Mouse (Mus musculus) adipocyte (in vitro differentiated cells): ENCODE data around the gene Nisch.

ENCODE experiments used
- DNase-seq: peaks from one replicate; pipeline ENCODE4 v3.0.0-alpha.2; 2016; ENCODE audit warnings: low spot score

Gene Nisch

DNA sequence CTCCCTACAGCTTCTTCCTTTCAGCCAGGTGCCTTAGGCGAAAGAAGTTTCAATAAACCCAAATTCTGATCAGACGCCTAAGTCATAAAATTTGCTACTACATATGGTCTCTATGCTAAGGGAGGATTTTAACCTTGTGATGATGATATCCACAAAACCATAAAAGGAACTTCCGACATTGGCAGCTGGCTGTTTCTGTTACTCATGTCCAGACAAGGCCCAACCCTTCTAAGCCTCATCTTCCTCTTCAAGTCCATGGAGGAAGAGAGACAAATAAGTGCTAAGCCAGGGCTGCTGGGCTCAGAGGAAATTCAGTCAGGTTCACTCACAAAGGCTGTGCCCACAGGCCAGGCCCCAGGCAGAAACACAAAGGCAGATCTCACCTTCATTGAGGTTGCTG, 27.4 kb downstream of the Nisch start:
- DNase-seq, result no peak

DNA sequence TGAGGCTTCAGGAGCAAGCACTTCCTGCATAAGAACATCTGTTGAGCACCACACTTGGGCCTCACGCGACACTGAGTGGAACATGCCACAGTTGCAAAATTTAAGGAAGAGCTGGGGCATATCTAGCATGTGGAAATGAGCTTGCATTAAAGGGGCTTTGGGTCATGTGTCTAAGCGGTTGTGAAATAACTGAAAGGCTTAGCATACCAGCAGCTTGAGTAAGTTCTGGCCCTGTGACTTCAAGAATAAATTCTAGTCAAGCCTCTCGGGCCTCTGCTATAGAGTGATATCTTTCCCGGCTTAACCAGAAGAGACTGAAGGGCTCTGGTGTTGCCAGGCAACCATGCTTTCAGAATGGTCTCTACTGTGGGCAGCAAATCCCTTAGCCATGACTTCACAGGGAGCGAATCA, 28.0 kb downstream of the Nisch start:
- peak; percentile 24 for DNase-seq

GRCm38 (mm10) chr14:31186656-31187055, 30.1 kb downstream of the Nisch start:
- DNase-seq, result no peak

DNA sequence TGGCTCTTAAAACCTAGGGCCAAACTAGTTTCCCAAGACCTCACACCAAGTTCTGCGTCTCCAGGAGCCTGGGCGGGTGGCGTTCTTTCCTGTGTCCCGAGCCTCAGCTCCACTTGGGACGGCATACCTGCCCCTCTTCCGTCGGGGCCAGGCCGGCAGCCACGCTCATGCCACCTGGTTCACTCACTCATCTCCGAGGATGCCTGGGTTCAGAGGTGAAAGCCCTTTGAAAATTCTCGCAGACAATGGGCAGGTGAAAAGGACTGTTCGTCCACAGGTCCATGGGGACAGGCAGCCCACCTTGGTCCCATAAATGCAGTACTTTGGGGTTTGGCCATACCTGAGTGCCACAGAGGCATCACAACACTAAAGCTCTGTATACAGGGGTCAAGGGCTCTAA, 32.6 kb downstream of the Nisch start:
- no peak for DNase-seq

- DNase-seq, result no peak
These were observed 33.2 kb downstream of the Nisch start for GRCm38 (mm10) chr14:31183541-31183940.

DNA sequence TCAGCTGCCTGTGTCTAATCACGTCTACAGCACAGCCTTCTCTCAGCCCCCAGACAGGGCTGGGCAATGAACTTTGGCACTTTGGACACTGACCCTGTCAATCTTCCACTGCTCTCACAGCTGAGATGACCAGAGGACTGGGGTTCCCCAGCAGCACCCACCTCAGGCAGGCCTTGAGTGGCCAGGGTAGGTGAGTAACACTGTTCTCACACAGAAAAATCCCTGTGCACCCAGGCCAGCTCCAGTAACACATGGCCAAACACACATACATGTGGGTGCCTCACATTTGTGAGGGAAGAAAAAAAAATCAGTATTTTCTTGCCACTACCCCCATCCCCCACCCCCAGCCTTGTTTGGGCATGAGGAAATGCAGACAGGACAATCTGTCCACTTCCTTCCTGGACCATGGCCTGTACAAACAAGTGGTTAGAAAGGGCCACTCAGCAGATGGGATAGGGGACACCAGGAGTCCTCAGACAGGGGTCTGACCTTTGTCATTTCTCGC, 33.9 kb downstream of the Nisch start:
- no peak for DNase-seq

GRCm38 (mm10) chr14:31181512-31181911, 35.2 kb downstream of the Nisch start:
- no peak for DNase-seq

- DNase-seq, result no peak
These were observed 36.9 kb downstream of the Nisch start for GRCm38 (mm10) chr14:31179677-31180365.

- no peak for DNase-seq
These were observed 39.0 kb downstream of the Nisch start for GRCm38 (mm10) chr14:31177715-31178114.

- DNase-seq, result no peak
These were observed 39.5 kb downstream of the Nisch start for GRCm38 (mm10) chr14:31177287-31177686.

- DNase-seq, result no peak
These were observed 43.2 kb downstream of the Nisch start for GRCm38 (mm10) chr14:31173537-31173936.

DNA sequence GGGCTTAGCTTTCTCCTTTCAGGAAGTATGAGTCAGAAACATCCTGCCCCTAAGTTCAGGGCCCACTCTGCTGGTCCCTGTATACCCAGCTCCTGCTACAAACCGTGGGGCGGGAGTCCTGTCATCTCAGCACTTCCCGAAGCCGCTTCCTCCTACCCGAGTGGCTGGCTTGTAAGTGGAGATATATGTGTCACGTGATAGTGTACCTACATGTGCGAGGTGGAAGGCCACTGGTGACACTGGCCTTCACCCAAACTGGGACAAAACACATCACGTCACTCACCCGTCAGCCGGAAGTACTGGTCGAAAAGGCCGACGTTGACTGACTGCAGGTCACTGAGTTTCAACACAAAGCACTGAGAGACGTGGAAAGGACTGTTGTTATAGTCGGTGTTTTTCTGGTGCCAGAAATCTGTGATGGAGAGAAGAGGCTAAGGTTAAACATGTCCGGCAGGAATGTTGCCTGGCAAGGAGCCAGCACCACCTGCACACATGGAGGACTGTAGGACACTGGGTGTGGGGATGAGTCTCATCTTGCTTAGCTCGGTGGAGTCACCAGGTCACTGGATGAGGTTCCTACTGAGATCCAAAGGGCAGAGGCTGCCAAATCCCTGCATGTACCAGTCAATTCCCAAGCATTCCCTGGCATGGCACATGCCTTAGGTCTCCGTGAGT, 43.8 kb downstream of the Nisch start:
- no peak for DNase-seq

- DNase-seq, result no peak
These were observed 44.9 kb downstream of the Nisch start for GRCm38 (mm10) chr14:31171821-31172220.

DNA sequence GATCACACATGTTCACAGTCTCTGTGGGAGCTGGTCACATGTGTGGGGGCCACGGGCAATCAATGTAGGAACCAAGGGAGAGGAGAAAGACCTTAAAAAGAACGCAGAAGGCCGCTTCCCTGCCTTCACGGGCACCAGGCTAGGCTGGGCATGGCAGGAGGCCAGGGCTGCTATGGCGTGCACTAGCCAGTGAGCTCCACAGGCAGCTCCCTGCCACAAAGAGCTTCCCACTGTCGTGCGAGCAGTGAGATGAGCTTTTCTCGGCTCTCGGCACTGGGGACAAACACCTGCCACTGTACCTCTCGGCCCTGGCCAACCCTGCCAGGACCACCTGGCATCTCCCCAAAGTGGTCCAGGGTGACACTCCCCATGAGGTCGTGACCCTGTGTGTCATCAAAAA, 45.4 kb downstream of the Nisch start:
- no peak for DNase-seq

GRCm38 (mm10) chr14:31170963-31171362, 45.8 kb downstream of the Nisch start:
- DNase-seq, result no peak

- no peak for DNase-seq
These were observed 47.2 kb downstream of the Nisch start for GRCm38 (mm10) chr14:31169508-31169907.

GRCm38 (mm10) chr14:31168425-31168824, 48.3 kb downstream of the Nisch start, which contains the start of gene Stab1:
Stab1 (minus strand) TSS chr14:31168641.
- no peak for DNase-seq

DNA sequence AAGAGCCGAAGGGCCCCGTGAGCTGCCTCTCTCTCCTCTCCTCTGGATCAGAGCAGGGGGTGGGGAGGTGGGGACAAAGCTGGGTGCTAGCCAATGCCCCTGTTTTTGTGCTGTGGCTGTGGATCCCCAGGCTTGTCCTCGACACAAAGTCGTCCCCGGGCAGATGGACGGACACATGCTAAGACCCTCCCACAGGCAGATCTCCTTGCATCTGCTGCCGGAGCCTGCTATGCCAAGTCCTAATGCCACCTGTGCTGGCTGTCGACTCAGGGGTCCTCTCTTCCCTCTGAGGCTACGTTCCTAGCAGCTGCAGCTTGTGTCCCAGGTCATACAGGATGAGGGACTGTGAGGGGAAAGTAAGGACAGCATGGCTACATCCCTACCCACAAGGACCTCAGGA, 49.9 kb downstream of the Nisch start:
- no peak for DNase-seq

GRCm38 (mm10) chr14:31165991-31166630, 50.6 kb downstream of the Nisch start:
- DNase-seq, result no peak

GRCm38 (mm10) chr14:31165458-31165857, 51.3 kb downstream of the Nisch start:
- DNase-seq, result no peak

- DNase-seq, result no peak
These were observed 51.7 kb downstream of the Nisch start for GRCm38 (mm10) chr14:31165010-31165409.

- peak; percentile 12 for DNase-seq
These were observed 52.7 kb downstream of the Nisch start for GRCm38 (mm10) chr14:31164067-31164466.

GRCm38 (mm10) chr14:31161638-31162037, 55.1 kb downstream of the Nisch start:
- DNase-seq, result no peak
